Mouse (Mus musculus): ENCODE measurements around the gene Atp13a5.

The Atp13a5 gene

DNA sequence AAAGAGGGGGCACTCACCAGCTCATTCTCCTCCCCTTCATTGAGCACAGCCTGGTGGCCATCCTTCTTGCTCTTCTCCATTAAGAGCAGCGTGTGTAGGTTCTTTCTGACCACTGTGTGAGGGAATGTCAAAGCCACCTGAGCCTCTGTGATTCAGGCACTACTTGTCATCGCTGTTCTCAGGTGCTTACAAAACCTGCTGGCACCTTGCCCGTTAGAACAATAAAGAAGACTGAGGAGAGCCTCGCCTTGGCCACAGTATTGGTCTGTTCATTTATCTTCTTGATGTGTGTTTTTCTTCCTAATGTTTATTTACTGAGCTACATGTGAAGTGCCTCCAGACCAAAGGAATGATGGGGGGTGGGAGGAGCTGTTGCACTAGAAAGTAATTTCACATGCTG is at the start of gene Atp13a5:
Gene Atp13a5, minus strand, starts transcription at position 275 of the 400 bp plus-strand sequence.
- no peak for DNase-seq (ENCODE audit: low spot score in 2 of 2)

DNA sequence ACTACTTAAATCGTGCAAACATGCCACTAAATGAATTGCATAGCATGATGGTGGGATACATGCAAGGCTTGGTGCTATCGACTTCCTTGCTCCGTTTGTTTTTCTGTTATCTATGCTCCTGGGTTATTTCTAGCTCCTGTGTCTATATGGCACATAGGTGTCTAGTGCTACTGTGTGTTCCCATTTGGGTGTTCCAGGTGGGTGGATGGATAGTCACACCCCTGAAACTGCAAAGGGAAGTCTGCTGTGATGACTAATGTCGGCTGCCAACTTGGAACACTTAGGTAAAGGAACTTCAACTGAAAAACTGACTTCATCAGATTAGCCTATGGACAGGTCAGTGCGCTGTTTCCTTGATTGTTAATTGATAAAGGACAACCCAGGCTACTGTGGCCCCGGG is 36.3 kb upstream of the Atp13a5 start:
- DNase-seq (ENCODE audit: low spot score in 2 of 2), result peak; percentile 19

- no peak for DNase-seq (ENCODE audit: low spot score in 2 of 2)
These were observed 28.8 kb upstream of the Atp13a5 start for GRCm38 (mm10) chr16:29407319-29407718.

- no peak for DNase-seq (ENCODE audit: low spot score in 2 of 2)
These were observed 20.5 kb upstream of the Atp13a5 start for GRCm38 (mm10) chr16:29399079-29399478.

DNA sequence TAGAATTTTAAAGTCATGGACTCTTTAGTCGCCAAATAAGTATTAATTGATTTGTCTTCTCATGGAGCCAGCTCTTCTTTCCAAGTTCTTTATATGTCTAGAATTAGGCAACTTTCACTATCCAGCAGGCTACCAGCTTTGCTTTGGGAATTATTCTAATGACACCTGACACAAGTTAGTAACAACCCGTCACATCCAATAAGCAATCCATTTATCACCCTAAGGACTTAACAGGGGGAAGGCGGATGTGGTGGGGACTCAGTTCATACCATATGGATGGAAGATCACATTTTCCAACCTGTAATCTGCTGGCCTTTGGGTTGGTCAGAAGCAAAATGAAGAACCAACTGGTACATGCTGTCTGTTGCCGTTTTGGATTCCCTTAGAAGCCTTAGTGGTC is 6.2 kb upstream of the Atp13a5 start:
- DNase-seq (ENCODE audit: low spot score in 2 of 2), result no peak

DNA sequence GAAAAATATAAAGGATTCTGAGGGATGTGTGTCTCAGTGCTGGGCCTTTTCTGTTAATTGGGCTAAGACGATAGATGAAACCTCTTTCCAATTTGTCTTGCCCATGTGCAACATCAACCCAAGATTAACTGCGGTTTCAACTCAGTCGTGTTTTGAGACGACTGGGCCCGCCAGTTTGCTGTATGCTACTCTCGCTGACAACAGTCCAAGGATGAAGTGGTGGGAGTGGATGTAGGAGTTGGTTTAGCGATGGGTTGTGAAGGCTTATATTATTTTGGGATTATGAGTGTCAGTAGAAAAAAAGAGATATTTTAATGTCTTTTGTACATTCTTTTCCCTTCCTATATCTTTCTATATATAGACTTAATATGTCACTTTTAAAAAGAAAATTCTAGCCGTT is 3.9 kb downstream of the Atp13a5 start:
- peak in 1 of 2 experiments; percentile 26 for DNase-seq (ENCODE audit: low spot score in 2 of 2)

- DNase-seq (ENCODE audit: low spot score in 2 of 2), result peak in 1 of 2 experiments; percentile 16
These were observed 47.0 kb downstream of the Atp13a5 start for GRCm38 (mm10) chr16:29331351-29332044.

DNA sequence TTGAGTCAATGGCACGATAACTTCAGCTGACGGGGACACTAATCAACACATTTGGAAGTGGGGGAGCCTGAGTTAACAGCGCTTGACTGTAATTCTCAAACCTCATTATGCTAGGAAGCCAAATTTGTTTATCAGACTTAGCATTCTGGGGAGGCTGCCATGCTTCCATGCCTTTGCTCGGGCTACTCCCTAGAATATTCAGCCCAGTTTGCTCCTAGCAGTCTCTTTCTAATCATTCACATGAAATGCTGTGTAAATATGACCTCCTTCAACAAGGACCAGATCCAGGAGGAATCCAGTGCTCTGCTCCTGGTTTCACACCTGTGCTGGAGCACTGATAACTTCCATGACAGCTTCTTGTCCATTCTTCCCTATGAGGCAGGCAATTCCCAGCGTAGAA is 47.6 kb downstream of the Atp13a5 start:
- no peak for DNase-seq (ENCODE audit: low spot score in 2 of 2)

- no peak for DNase-seq (ENCODE audit: low spot score in 2 of 2)
These were observed 49.3 kb downstream of the Atp13a5 start for GRCm38 (mm10) chr16:29329213-29329612.

DNA sequence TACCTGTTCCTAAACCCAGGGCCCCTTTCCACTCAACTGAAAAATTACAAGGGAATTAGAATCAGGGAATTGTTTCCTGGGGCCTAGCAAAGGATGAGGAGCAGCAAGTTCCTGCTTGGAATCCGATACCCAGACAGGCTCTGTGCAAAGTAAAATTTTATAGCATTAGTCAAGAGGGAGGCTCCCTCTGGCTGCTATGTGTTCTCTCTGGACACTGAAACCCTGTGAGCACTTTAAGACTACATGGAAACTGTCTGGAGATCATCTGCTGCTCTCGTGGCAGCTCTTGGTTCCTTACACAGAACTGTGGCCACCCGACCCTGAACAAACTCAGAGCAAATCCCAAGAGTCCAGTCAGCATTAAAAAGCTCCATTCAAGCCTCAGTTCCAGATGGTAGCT is 50.6 kb downstream of the Atp13a5 start:
- no peak for DNase-seq (ENCODE audit: low spot score in 2 of 2)

- DNase-seq (ENCODE audit: low spot score in 2 of 2), result no peak
These were observed 53.2 kb downstream of the Atp13a5 start for GRCm38 (mm10) chr16:29325233-29325919.

DNA sequence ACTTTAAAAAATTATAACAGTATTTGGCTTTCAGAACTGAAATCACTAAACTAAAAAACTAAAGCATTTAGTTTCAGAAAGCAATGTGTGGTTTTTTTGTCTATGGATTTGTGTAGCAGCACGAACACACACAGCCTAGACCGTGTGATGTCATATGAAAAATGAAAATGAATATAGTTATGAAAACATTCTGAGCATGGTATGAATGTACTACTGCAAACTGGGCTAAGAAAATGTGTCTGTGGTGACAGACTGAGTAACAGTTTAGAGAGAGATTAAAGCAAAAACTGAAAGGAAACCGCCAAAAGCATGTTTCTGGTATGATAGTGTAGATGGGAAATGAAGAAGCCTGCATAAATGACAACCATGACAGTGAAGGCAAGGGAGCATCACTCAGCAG is 57.8 kb downstream of the Atp13a5 start:
- no peak for DNase-seq (ENCODE audit: low spot score in 2 of 2)

GRCm38 (mm10) chr16:29315391-29315790 is 63.1 kb downstream of the Atp13a5 start:
- DNase-seq (ENCODE audit: low spot score in 2 of 2), result no peak

- DNase-seq (ENCODE audit: low spot score in 2 of 2), result no peak
These were observed 63.5 kb downstream of the Atp13a5 start for GRCm38 (mm10) chr16:29314991-29315390.

DNA sequence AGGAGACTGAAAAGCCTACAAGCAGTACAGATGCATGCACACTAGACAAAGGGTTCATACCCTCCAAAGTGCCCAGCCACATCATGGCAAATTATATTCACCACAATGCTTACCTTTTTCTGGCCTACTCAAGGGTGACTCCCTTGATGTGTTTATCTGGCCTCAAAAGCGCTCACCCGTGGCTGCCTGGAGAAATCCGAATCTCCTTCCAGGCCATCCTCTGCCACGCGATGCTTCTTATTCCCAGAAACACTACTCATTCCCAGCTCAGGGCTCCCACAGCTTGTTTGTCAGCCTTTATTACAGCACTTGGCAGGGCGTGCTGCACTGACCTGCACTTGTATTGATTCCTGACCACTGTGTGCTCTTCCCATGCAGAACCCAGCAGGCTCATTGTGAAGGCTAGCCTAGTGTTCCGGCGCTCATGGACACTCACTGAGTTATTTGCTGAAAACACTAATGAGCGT is 80.9 kb downstream of the Atp13a5 start:
- no peak for DNase-seq (ENCODE audit: low spot score in 2 of 2)

- no peak for DNase-seq (ENCODE audit: low spot score in 2 of 2)
These were observed 97.8 kb downstream of the Atp13a5 start for GRCm38 (mm10) chr16:29280691-29281090.

GRCm38 (mm10) chr16:29254325-29254724 is 124.2 kb downstream of the Atp13a5 start:
- no peak for DNase-seq (ENCODE audit: low spot score in 2 of 2)

GRCm38 (mm10) chr16:29235951-29236350 is 142.6 kb downstream of the Atp13a5 start:
- no peak for DNase-seq (ENCODE audit: low spot score in 2 of 2)

- DNase-seq (ENCODE audit: low spot score in 2 of 2), result peak; percentile 72 to 85
These were observed 161.9 kb downstream of the Atp13a5 start for GRCm38 (mm10) chr16:29216395-29217295.

GRCm38 (mm10) chr16:29209605-29210411 is 168.7 kb downstream of the Atp13a5 start, which contains the start of gene Hrasls:
Hrasls (plus strand) TSS chr16:29209695.
- DNase-seq (ENCODE audit: low spot score in 2 of 2), result peak in 1 of 2 experiments; percentile 34

DNA sequence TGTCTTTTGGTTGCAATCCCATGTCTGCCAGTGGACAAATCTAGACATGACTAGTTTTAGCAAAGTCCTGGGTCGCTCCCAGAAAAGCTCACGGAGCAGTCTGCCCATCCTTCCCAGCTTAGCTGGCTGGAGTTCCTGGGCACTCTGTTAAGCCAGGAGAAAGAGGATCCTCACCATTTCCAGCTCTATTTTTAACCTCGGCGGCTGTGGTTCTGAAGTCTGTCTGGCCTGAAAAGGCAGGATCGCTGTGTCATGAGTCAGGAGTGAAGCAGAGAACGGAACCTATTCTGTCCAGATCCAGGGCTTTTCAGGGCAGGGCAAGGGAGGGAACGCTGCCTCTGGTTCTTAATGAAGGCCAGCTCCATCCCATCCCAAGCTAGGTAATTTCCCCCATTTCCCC is 169.7 kb downstream of the Atp13a5 start:
- peak in 1 of 2 experiments; percentile 35 for DNase-seq (ENCODE audit: low spot score in 2 of 2)

Measured in left cerebral cortex, adult 9 months (tissue).